Mouse (Mus musculus) E14TG2a.4 (cell line): ENCODE data around the gene Sv2c.

Experiments
- CTCF ChIP-seq: conservative IDR thresholded peaks from 2 replicates; pipeline ENCODE4 v1.5.1; 2014; ENCODE audit warnings: low read length
- NANOG ChIP-seq: IDR thresholded peaks from 2 replicates; pipeline ENCODE4 v1.6.1; 2014; ENCODE audit warnings: borderline replicate concordance, low read length, mixed read lengths

DNA sequence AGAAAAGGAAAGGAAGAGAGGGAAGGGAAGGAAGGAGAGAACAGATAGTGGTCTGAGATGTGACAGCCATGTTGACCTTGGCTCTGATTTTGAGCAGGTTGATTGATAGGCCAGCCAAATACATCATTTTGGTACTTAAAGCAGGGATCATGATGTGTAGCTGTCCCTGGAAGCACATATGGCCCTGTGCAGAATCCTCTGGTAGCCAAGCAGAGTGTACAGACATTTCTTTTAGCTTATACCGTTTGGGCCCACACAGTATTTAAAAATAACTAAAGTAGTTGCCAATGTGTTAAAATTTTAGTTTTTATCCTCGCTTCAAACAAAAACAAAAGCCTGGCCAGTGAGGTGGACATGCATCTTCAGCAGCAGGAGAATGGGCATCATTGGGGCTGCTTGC is 223.1 kb downstream of the Sv2c start:
- no peak for TF ChIP-seq NANOG
- no peak for TF ChIP-seq CTCF
